Mouse (Mus musculus) cerebellum, adult 2 months (tissue): ENCODE measurements around the gene Snapc3.

ENCODE experiments used
- CTCF ChIP-seq: fragments of 200-500 bp; IDR thresholded peaks from 2 replicates; pipeline ENCODE4 v1.5.1; 2011; ENCODE audit warnings: low read depth, mild to moderate bottlenecking, control low read depth, low read length, moderate library complexity, borderline replicate concordance; ENCODE audit not compliant: insufficient read depth
- POLR2A ChIP-seq: fragments of 200-500 bp; IDR thresholded peaks from 2 replicates; pipeline ENCODE4 v1.6.1; 2011; ENCODE audit warnings: low read length, control low read depth, borderline replicate concordance; ENCODE audit not compliant: insufficient read depth

DNA sequence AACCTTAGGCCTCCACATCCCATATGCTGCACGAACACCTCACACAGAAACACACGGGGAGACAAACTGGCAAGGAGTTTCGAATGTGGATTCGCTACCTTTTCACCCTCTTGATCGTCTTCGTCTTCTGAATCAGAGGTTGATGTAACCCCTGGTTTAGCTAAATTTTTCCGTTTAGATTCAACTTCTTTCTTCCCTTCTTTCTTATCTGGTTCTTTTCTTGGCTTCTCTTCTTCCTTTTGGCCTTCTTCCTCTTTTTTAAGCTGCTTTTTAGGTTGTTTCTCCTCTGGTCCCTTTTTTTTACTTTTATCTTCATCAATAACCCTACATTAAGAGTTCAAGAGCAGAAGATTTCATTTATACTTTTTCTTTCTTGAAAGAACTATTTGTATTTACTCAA lies 47.3 kb downstream of the Snapc3 start:
- no peak for TF ChIP-seq POLR2A
- TF ChIP-seq CTCF: no peak
